Mouse (Mus musculus) liver, embryonic 15.5 days (tissue): ENCODE measurements around the gene Tbx1. TPM values are rescaled to one million over a fixed set of nuclear protein-coding genes. Genes with fewer than 3 reads are reported as not detected.

Source experiments
- ATAC-seq: fragments of 200-750 bp; cut with Nextera tagmentation; 2 replicates; pipeline ENCODE4 v1.8.0; 2017; ENCODE audit warnings: moderate number of reproducible peaks, mild to moderate bottlenecking, moderate library complexity; ENCODE audit not compliant: insufficient read depth
- H3K27ac ChIP-seq: fragments of 300-500 bp; sonication (generic); replicated peaks from 2 replicates; pipeline ENCODE4 v1.5.1; 2015; ENCODE audit warnings: mild to moderate bottlenecking, inconsistent platforms
- H3K27me3 ChIP-seq: fragments of 300-500 bp; sonication (generic); 2 replicates; pipeline ENCODE4 v1.6.1; 2015; ENCODE audit warnings: mild to moderate bottlenecking, inconsistent platforms
- H3K36me3 ChIP-seq: fragments of 300-500 bp; sonication (generic); replicated peaks from 2 replicates; pipeline ENCODE4 v1.6.1; 2015; ENCODE audit warnings: moderate library complexity, mild to moderate bottlenecking, inconsistent platforms
- H3K4me1 ChIP-seq: fragments of 300-500 bp; sonication (generic); replicated peaks from 2 replicates; pipeline ENCODE4 v1.6.1; 2015; ENCODE audit warnings: inconsistent platforms
- H3K4me2 ChIP-seq: fragments of 300-500 bp; sonication (generic); 2 replicates; pipeline ENCODE4 v1.6.1; 2015; ENCODE audit warnings: moderate library complexity, mild to moderate bottlenecking, inconsistent platforms
- H3K4me3 ChIP-seq: fragments of 300-500 bp; sonication (generic); replicated peaks from 2 replicates; pipeline ENCODE4 v1.5.1; 2015; ENCODE audit warnings: mild to moderate bottlenecking, inconsistent platforms
- H3K9ac ChIP-seq: fragments of 300-500 bp; sonication (generic); 2 replicates; pipeline ENCODE4 v1.6.1; 2015; ENCODE audit warnings: moderate library complexity, mild to moderate bottlenecking, inconsistent platforms
- H3K9me3 ChIP-seq: fragments of 300-500 bp; sonication (generic); replicated peaks from 2 replicates; pipeline ENCODE4 v1.6.1; 2016; ENCODE audit warnings: inconsistent platforms
- WGBS: fragments of 180-500 bp; shearing (Covaris S2); methylation state at CpG from one replicate; pipeline ENCODE4 v1.1.7; 2015; ENCODE audit warnings: mixed read lengths; ENCODE audit not compliant: insufficient replicate concordance; 5-methylcytosine and 5-hydroxymethylcytosine counted together
- polyA plus RNA-seq: library from polyadenylated mRNA; unstranded; fragments of >200 nt; fragmentation: Nextera tagmentation; extraction: Ambion mirVana; gene quantifications from 2 replicates; pipeline ENCODE4 v1.2.1, GENCODE M21; 2015

Tbx1 gene
- polyA plus RNA-seq, 1 experiment from 2014 or later = 0.23 TPM

DNA sequence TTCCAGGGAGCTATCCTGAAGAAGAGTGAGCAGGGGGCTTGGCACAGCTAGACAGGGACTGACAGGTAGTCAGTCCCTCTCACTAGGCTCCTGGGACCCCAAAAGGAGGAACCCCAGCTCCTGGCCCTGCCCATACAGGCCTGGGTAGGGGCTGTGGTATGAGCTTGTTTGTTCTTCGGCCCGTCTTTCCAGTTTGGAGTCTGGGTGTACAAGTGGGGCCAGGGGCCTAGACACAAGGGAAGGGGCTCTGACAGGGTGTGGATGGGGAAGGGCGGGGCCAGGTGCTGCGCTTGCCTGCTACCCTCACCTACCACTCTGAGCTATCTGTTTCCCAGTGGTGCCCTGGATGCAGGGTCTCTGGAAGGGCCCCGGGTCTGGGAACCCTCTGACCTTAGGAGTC lies 15.2 kb upstream of the Tbx1 start:
- H3K4me2 ChIP-seq = no peak overlapping the region
- no peaks in the 10 kb centered on the region for H3K36me3 ChIP-seq
- H3K27me3 ChIP-seq = peaks cover 34% of the 10 kb centered on the region
- no peaks in the 10 kb centered on the region for H3K9me3 ChIP-seq
- WGBS = 63% methylated on average over 5 of the region's 5 CpGs
- ATAC-seq = no peak
- no peak overlapping the region for H3K4me3 ChIP-seq
- no peaks in the 10 kb centered on the region for H3K4me1 ChIP-seq
- no peak overlapping the region for H3K27ac ChIP-seq
- no peak overlapping the region for H3K9ac ChIP-seq

DNA sequence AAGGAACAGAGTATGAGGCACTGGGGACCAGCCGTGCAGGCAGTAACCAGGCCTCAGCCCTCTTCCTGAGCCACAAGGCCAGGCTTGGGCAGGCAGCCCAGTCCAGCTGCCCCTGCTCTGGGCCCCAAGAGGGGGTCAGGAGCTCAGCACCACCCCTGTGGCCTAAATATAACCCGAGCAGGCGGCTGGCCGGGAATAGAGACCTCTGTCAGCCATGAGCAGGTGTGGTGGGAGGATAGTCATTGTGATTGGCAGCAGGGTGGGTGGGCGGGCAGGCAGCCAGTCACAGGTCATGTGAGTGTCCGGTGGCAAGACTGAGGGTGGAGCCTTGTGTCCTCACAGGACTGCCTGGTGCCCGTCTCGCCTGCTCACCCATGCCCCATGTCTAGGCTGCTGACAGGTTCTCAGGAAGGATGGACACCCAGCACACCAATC lies 13.8 kb upstream of the Tbx1 start:
- H3K27ac ChIP-seq = no peak overlapping the region
- H3K4me1 ChIP-seq = no peaks in the 10 kb centered on the region
- H3K9me3 ChIP-seq = no peaks in the 10 kb centered on the region
- H3K4me2 ChIP-seq = no peak overlapping the region
- no peak for ATAC-seq
- no peak overlapping the region for H3K4me3 ChIP-seq
- no peak overlapping the region for H3K9ac ChIP-seq
- peaks cover 22% of the 10 kb centered on the region for H3K27me3 ChIP-seq
- H3K36me3 ChIP-seq = no peaks in the 10 kb centered on the region
- WGBS = 50% methylated on average over 8 of the region's 8 CpGs

- Histone ChIP-seq H3K27ac (no peak overlapping the region), H3K4me1 (no peaks in the 10 kb centered on the region), H3K4me2 (no peak overlapping the region), H3K9ac (no peak overlapping the region), H3K4me3 (no peak overlapping the region), H3K9me3 (no peaks in the 10 kb centered on the region), H3K36me3 (no peaks in the 10 kb centered on the region), H3K27me3 (peaks cover 14% of the 10 kb centered on the region)
- WGBS = 69% methylated on average over 7 of the region's 7 CpGs
- ATAC-seq = no peak
Observed at GRCm38 (mm10) chr16:18601447-18601846, 11.0 kb upstream of the Tbx1 start.

DNA sequence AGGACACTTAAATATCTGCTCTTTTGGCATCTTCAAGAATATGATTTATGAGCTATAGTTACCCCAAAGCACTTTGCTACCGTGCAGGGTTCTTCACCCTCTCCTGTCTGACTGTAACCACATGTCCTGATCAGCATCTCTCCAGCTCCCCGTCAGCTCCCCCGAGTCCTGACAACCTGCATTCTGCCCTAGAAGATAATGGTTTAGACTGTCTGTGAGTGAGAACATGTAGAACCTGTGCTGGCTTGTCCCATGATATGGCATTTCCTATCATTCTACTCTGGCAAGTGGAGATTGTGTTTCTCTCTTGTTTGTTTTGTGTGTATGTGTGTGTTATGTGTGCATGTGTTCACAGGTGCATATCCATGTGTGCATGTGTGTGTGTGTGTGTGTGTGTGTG lies 7.5 kb upstream of the Tbx1 start:
- Histone ChIP-seq H3K36me3 (no peaks in the 10 kb centered on the region), H3K27me3 (peaks cover 40% of the 10 kb centered on the region), H3K4me1 (no peaks in the 10 kb centered on the region), H3K27ac (no peak overlapping the region), H3K4me3 (no peak overlapping the region), H3K4me2 (no peak overlapping the region), H3K9ac (no peak overlapping the region), H3K9me3 (no peaks in the 10 kb centered on the region)
- 25% methylated on average over 3 of the region's 3 CpGs for WGBS
- no peak for ATAC-seq

DNA sequence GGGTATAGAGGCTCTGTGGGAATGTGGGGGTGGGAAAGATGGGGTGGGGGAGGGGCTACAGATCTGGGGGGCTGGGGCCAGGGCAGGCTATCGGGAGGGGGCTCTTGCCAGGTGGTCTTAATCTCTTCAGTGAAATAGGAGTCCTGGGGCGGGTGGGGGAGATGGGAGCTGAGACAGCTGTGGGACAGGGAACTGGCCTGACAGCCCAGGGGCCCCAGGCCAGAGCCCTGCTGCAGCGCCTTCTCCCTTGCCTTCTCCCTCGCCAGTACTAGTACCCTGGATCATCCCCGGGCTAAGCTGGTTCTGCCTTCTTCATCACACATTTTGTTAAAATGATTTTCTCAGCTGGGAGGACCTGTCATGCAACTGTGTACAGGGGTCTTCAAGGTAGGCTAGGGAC lies 5.8 kb upstream of the Tbx1 start:
- Histone ChIP-seq H3K27ac (no peak overlapping the region), H3K4me2 (no peak overlapping the region), H3K9ac (no peak overlapping the region), H3K4me1 (peaks cover 6% of the 10 kb centered on the region), H3K9me3 (no peaks in the 10 kb centered on the region), H3K27me3 (peaks cover 54% of the 10 kb centered on the region), H3K36me3 (no peaks in the 10 kb centered on the region), H3K4me3 (no peak overlapping the region)
- 49% methylated on average over 5 of the region's 5 CpGs for WGBS
- ATAC-seq = no peak

DNA sequence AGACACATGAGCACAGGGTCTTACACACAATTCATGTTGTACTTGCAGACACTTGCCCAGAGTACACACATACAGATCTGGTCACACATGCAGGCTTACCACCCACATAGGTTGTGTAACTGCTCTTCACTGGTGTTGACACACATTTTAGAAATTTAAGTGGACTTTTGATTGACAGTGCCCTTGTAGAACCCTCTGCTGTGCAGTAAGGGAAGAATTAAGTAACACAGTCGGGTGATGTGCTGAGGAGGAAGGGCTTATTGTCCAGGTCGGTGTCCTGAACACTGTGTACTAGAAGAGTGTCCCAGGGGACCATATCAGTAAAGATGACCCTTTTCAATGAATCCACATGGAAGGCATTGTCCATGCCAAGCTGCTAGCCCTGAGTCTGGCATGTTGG lies 3.5 kb upstream of the Tbx1 start:
- no peaks in the 10 kb centered on the region for H3K9me3 ChIP-seq
- H3K36me3 ChIP-seq = no peaks in the 10 kb centered on the region
- H3K4me1 ChIP-seq = peaks cover 18% of the 10 kb centered on the region
- H3K27me3 ChIP-seq = peaks cover 78% of the 10 kb centered on the region
- no peak overlapping the region for H3K9ac ChIP-seq
- H3K4me2 ChIP-seq = no peak overlapping the region
- no peak overlapping the region for H3K27ac ChIP-seq
- no peak overlapping the region for H3K4me3 ChIP-seq
- WGBS = 57% methylated on average over 2 of the region's 2 CpGs
- no peak for ATAC-seq

DNA sequence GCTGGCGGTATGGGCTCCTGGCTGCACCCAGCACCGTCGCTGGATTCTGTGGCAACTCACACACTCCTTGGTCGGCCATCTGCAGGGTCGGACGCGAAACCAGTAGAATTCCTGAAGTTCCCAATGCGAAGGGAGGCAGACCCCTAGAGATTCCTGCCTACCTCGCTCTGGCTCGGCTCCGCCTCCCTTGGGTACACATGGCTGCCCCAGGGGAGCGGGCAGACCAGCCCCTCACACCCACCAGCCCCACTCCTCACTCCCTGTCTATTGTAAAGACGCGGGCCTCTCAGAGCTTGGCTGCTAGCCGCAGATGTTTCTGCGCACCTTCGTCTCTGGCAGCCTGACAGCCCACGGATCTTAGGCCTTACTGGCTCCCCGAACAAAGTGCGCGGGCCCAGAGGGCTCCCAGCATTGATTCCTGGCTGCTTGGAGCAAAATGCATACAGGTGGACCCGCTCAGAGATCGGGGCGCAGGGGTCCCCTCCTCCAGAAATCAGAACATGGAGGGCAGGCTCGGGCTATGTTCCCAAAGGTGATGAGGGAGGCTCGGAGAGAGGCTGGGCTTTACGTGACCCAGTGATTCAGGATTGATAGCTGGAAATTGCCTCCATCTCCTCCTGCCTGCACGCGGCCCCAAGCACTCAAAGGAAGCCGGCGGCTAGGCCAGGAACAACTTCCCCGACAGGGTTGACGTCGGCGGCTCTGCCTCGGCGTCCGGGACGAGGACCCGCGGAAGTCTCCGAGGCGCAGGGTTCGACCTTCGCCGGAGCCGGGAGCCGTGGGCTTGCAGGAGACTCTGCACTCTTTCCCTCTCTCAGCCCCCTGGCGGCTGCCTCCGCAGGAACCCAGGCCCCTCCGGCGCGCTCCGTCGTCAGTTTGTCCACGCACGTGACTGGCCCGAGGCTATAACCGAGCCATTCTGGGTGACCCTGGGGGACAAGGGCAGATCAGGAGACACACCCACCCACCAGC lies 862 bp upstream of the Tbx1 start:
- Histone ChIP-seq H3K27ac (no peak overlapping the region), H3K9me3 (no peaks in the 10 kb centered on the region), H3K4me2 (peak overlapping the region; percentile 35), H3K4me1 (peaks cover 28% of the 10 kb centered on the region), H3K36me3 (no peaks in the 10 kb centered on the region), H3K4me3 (peak overlapping the region; percentile 17; the same call in 1 of the 2 replicates), H3K9ac (no peak overlapping the region), H3K27me3 (peaks cover 93% of the 10 kb centered on the region)
- WGBS = 4% methylated on average over 59 of the region's 59 CpGs
- no peak for ATAC-seq

GRCm38 (mm10) chr16:18589080-18589621 lies 1.3 kb downstream of the Tbx1 start:
- no peak for ATAC-seq
- WGBS = 18% methylated on average over 9 of the region's 9 CpGs
- Histone ChIP-seq H3K27ac (no peak overlapping the region), H3K4me2 (0 out of 2 replicates have a peak overlapping the region, but pooled peaks have one; percentile 58), H3K4me1 (peaks cover 32% of the 10 kb centered on the region), H3K27me3 (peaks cover 97% of the 10 kb centered on the region), H3K9me3 (no peaks in the 10 kb centered on the region), H3K9ac (no peak overlapping the region), H3K4me3 (0 out of 2 replicates have a peak overlapping the region, but pooled peaks have one; percentile 42), H3K36me3 (no peaks in the 10 kb centered on the region)

DNA sequence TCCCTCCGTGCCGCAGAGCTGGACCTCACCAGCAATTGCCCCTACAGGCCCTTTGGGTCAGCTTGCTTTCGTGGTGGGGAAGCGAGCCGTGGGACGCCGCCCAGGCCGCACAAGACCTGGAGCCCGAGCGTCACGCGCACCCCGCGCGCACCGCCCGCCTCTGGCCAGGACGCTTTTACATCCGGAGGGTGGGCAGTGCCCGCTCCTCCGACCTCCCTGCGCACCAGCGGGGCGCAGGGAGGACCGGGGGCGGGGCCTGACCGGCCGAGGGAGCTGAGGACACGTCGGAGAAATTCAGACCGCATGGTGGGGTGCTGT lies 1.8 kb downstream of the Tbx1 start:
- no peak for ATAC-seq
- Histone ChIP-seq H3K36me3 (no peaks in the 10 kb centered on the region), H3K9ac (no peak overlapping the region), H3K4me1 (peaks cover 32% of the 10 kb centered on the region), H3K4me3 (no peak overlapping the region), H3K9me3 (no peaks in the 10 kb centered on the region), H3K27me3 (peaks cover 97% of the 10 kb centered on the region), H3K4me2 (no peak overlapping the region), H3K27ac (no peak overlapping the region)
- 4% methylated on average over 31 of the region's 31 CpGs for WGBS

GRCm38 (mm10) chr16:18587847-18588737 lies 2.4 kb downstream of the Tbx1 start:
- Histone ChIP-seq H3K9ac (no peak overlapping the region), H3K27ac (no peak overlapping the region), H3K9me3 (no peaks in the 10 kb centered on the region), H3K36me3 (no peaks in the 10 kb centered on the region), H3K4me2 (no peak overlapping the region), H3K4me1 (peaks cover 32% of the 10 kb centered on the region), H3K27me3 (peaks cover 97% of the 10 kb centered on the region), H3K4me3 (peak overlapping the region; percentile 12)
- ATAC-seq = no peak
- WGBS = 3% methylated on average over 57 of the region's 57 CpGs
